Mouse (Mus musculus): ENCODE results near the gene Fndc3b. TPM values are rescaled to one million over a fixed set of nuclear protein-coding genes. Genes with fewer than 3 reads are reported as not detected.
"Not testable (repeated sequence)": the region's sequence is repeated elsewhere in the genome, so short reads cannot be mapped to it uniquely, and the experiment has no call there.

Gene Fndc3b
- polyA plus RNA-seq, 1 experiment: 7.1 TPM

- Histone ChIP-seq H3K27ac (ENCODE audit: insufficient read depth, low read length) (no peak overlapping the region), H3K4me3 (ENCODE audit: insufficient read depth, low read length) (no peak overlapping the region), H3K4me1 (ENCODE audit: control insufficient read depth, insufficient read depth, low read length) (no peaks in the 10 kb centered on the region)
- no peak for TF ChIP-seq CTCF (IDR thresholded peaks at IDR 0.05; ENCODE audit: extremely low read depth, insufficient read depth, low read length)
- TF ChIP-seq POLR2A (IDR thresholded peaks at IDR 0.05; ENCODE audit: extremely low read depth, insufficient read depth, low read length): no peak
Observed at GRCm38 (mm10) chr3:27413566-27413965, 297.5 kb downstream of the Fndc3b start.

- Histone ChIP-seq H3K4me1 (ENCODE audit: control insufficient read depth, insufficient read depth, low read length) (no peaks in the 10 kb centered on the region), H3K27ac (ENCODE audit: insufficient read depth, low read length) (no peak overlapping the region)
- no peak for TF ChIP-seq CTCF (IDR thresholded peaks at IDR 0.05; ENCODE audit: extremely low read depth, insufficient read depth, low read length)
Observed at GRCm38 (mm10) chr3:27411286-27411685, 299.8 kb downstream of the Fndc3b start.

DNA sequence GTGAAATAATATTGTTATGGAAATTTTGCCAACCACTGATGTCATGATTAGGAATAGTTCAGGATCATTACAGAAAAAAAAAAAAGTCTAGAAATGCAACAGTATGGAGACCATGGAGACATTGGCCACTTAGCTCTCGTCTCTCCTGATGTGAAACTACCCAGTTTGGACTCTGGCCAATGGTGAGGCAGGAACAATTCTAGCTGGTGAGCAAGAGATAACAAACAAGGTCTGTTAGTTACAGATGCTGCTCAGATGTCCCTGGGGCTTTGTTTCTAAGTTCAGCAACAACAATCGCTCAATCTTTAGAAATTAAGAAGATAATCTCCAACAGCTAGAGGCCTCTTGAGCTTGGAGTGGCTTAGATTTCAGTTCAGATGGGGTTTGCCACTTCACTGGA is 302.5 kb downstream of the Fndc3b start:
- Histone ChIP-seq H3K4me3 (ENCODE audit: insufficient read depth, low read length) (no peak overlapping the region), H3K27ac (ENCODE audit: insufficient read depth, low read length) (no peak overlapping the region), H3K4me1 (ENCODE audit: control insufficient read depth, insufficient read depth, low read length) (no peaks in the 10 kb centered on the region)
- TF ChIP-seq CTCF (IDR thresholded peaks at IDR 0.05; ENCODE audit: extremely low read depth, insufficient read depth, low read length) (no peak), POLR2A (IDR thresholded peaks at IDR 0.05; ENCODE audit: extremely low read depth, insufficient read depth, low read length) (no peak)

More at GRCm38 (mm10) chr3:27411286-27411685, 299.8 kb downstream of the Fndc3b start:
- H3K4me3 ChIP-seq (ENCODE audit: insufficient read depth, low read length): no peak overlapping the region

DNA sequence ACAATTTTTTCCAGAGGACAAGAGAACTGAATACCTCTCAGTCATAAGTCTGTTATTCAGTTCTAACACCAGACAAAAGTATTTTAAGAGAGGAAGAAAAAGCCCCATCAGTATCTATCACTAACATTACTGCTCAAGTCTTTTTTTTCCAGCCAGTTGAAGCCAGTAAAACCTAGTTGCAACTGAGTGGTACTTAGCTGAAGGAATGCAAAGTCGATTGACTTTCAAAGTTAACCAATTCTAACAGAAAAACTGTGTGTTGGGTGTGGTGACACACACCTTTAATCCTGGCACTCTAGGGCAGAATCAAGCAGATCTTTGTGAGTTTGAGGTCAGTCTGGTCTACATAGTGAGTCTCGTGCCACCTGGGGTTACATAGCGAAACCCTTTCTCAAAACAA is 304.7 kb downstream of the Fndc3b start:
- no peak overlapping the region for H3K27ac ChIP-seq (ENCODE audit: insufficient read depth, low read length)
- no peaks in the 10 kb centered on the region for H3K4me1 ChIP-seq (ENCODE audit: control insufficient read depth, insufficient read depth, low read length)

GRCm38 (mm10) chr3:27400996-27401395 is 310.1 kb downstream of the Fndc3b start:
- H3K4me3 ChIP-seq (ENCODE audit: insufficient read depth, low read length); H3K4me1 ChIP-seq (ENCODE audit: control insufficient read depth, insufficient read depth, low read length); H3K27ac ChIP-seq (ENCODE audit: insufficient read depth, low read length): not testable (repeated sequence)

More for the DNA sequence above, 304.7 kb downstream of the Fndc3b start:
- TF ChIP-seq POLR2A (IDR thresholded peaks at IDR 0.05; ENCODE audit: extremely low read depth, insufficient read depth, low read length): no peak
- no peak for TF ChIP-seq CTCF (IDR thresholded peaks at IDR 0.05; ENCODE audit: extremely low read depth, insufficient read depth, low read length)
- no peak overlapping the region for H3K4me3 ChIP-seq (ENCODE audit: insufficient read depth, low read length)

GRCm38 (mm10) chr3:27389923-27390322 is 321.2 kb downstream of the Fndc3b start:
- Histone ChIP-seq H3K27ac (ENCODE audit: insufficient read depth, low read length) (no peak overlapping the region), H3K4me1 (ENCODE audit: control insufficient read depth, insufficient read depth, low read length) (no peaks in the 10 kb centered on the region), H3K4me3 (ENCODE audit: insufficient read depth, low read length) (no peak overlapping the region)
- TF ChIP-seq POLR2A (IDR thresholded peaks at IDR 0.05; ENCODE audit: extremely low read depth, insufficient read depth, low read length): no peak
- TF ChIP-seq CTCF (IDR thresholded peaks at IDR 0.05; ENCODE audit: extremely low read depth, insufficient read depth, low read length): no peak

DNA sequence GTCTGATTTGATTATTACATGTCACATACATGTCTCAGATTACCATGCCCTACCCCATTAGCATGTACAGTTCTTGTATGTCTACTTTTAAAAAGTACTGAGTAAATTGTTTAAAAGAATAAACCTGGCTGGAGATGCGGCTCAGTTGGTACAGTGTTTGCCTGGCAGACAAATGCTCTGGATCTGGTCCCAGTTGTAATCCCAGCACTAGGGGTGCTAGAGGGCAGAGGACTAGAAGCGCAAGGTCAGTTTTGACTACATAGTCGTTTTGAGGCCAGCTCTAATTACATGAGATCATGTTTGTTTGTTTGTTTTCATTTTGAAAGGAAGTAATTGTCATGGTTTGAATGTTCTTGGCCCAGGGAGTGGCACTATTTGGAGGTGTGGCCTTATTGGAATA is 326.3 kb downstream of the Fndc3b start:
- H3K4me3 ChIP-seq (ENCODE audit: insufficient read depth, low read length): no peak overlapping the region
- no peak overlapping the region for H3K27ac ChIP-seq (ENCODE audit: insufficient read depth, low read length)
- no peaks in the 10 kb centered on the region for H3K4me1 ChIP-seq (ENCODE audit: control insufficient read depth, insufficient read depth, low read length)
- TF ChIP-seq CTCF (IDR thresholded peaks at IDR 0.05; ENCODE audit: extremely low read depth, insufficient read depth, low read length) (no peak), POLR2A (IDR thresholded peaks at IDR 0.05; ENCODE audit: extremely low read depth, insufficient read depth, low read length) (no peak)

DNA sequence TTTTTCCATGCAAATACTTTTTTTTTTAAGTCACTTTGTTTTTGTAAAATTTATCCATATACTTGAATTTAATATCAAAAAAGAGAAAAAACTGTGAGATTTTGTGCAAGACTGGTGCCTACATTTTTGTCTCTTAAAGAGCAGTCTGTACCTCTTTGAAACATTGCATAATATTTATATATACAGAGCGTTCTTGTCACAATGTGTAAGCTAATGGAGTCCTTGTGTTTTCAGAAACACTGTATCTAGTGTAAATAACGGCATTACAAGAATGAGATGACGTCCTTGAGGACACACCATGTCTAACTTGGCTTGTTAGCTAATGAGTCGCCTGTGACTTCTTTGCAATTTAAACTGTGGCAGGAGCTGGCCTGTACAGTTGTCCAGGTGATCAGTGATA is 333.2 kb downstream of the Fndc3b start:
- Histone ChIP-seq H3K4me3 (ENCODE audit: insufficient read depth, low read length) (no peak overlapping the region), H3K27ac (ENCODE audit: insufficient read depth, low read length) (no peak overlapping the region), H3K4me1 (ENCODE audit: control insufficient read depth, insufficient read depth, low read length) (no peaks in the 10 kb centered on the region)
- TF ChIP-seq POLR2A (IDR thresholded peaks at IDR 0.05; ENCODE audit: extremely low read depth, insufficient read depth, low read length): no peak
- TF ChIP-seq CTCF (IDR thresholded peaks at IDR 0.05; ENCODE audit: extremely low read depth, insufficient read depth, low read length): no peak

- Histone ChIP-seq H3K4me1 (ENCODE audit: control insufficient read depth, insufficient read depth, low read length) (no peaks in the 10 kb centered on the region), H3K27ac (ENCODE audit: insufficient read depth, low read length) (no peak overlapping the region), H3K4me3 (ENCODE audit: insufficient read depth, low read length) (no peak overlapping the region)
- TF ChIP-seq CTCF (IDR thresholded peaks at IDR 0.05; ENCODE audit: extremely low read depth, insufficient read depth, low read length): no peak
- TF ChIP-seq POLR2A (IDR thresholded peaks at IDR 0.05; ENCODE audit: extremely low read depth, insufficient read depth, low read length): no peak
Observed at GRCm38 (mm10) chr3:27374396-27374795, 336.7 kb downstream of the Fndc3b start.

- Histone ChIP-seq H3K4me3 (ENCODE audit: insufficient read depth, low read length) (peak overlapping the region; percentile 10; the same call in 1 of the 2 replicates), H3K27ac (ENCODE audit: insufficient read depth, low read length) (no peak overlapping the region)
Observed at GRCm38 (mm10) chr3:27371725-27372650, 339.1 kb downstream of the Fndc3b start.

More at GRCm38 (mm10) chr3:27371725-27372650, 339.1 kb downstream of the Fndc3b start:
- no peaks in the 10 kb centered on the region for H3K4me1 ChIP-seq (ENCODE audit: control insufficient read depth, insufficient read depth, low read length)
- no peak for TF ChIP-seq CTCF (IDR thresholded peaks at IDR 0.05; ENCODE audit: extremely low read depth, insufficient read depth, low read length)
- TF ChIP-seq POLR2A (IDR thresholded peaks at IDR 0.05; ENCODE audit: extremely low read depth, insufficient read depth, low read length): no peak

Data from cortical plate, adult 2 months (tissue).